Mouse (Mus musculus) kidney, postnatal 0 days (tissue): Measurements from ENCODE around the gene AC134908.4. TPM values are rescaled to one million over a fixed set of nuclear protein-coding genes. Genes with fewer than 3 reads are reported as not detected.

Experiments
- ATAC-seq: fragments of 200-750 bp; cut with Nextera tagmentation; replicated peaks from 2 replicates; pipeline ENCODE4 v1.8.0; 2017; ENCODE audit warnings: low read depth, moderate number of reproducible peaks, moderate TSS enrichment, moderate library complexity; ENCODE audit not compliant: low FRiP score
- DNase-seq: peaks from one replicate; pipeline ENCODE4 v3.0.0-alpha.2; 2016; ENCODE audit warnings: low spot score
- H3K27ac ChIP-seq: fragments of 300-500 bp; sonication (generic); 2 replicates; pipeline ENCODE4 v1.5.1; 2014; ENCODE audit warnings: mild to moderate bottlenecking
- H3K27me3 ChIP-seq: fragments of 300-500 bp; sonication (generic); 2 replicates; pipeline ENCODE4 v1.6.1; 2014; ENCODE audit warnings: low read length, mixed read lengths; ENCODE audit not compliant: insufficient read depth
- H3K36me3 ChIP-seq: fragments of 300-500 bp; sonication (generic); 2 replicates; pipeline ENCODE4 v1.6.1; 2014; ENCODE audit warnings: low read length, mixed read lengths; ENCODE audit not compliant: insufficient read depth
- H3K4me1 ChIP-seq: fragments of 300-500 bp; sonication (generic); replicated peaks from 2 replicates; pipeline ENCODE4 v1.6.1; 2014; ENCODE audit warnings: antibody characterized with exemption, low read length, mixed read lengths; ENCODE audit not compliant: insufficient read depth
- H3K4me2 ChIP-seq: fragments of 300-500 bp; sonication (generic); 2 replicates; pipeline ENCODE4 v1.6.1; 2014; ENCODE audit warnings: mild to moderate bottlenecking, low read length, moderate library complexity, mixed read lengths
- H3K4me3 ChIP-seq: fragments of 300-500 bp; sonication (generic); replicated peaks from 2 replicates; pipeline ENCODE4 v1.5.1; 2014; ENCODE audit warnings: low read depth, low read length
- H3K9ac ChIP-seq: fragments of 300-500 bp; sonication (generic); 2 replicates; pipeline ENCODE4 v1.6.1; 2014; ENCODE audit warnings: low read depth, low read length
- H3K9me3 ChIP-seq: fragments of 300-500 bp; sonication (generic); replicated peaks from 2 replicates; pipeline ENCODE4 v1.6.1; 2016; ENCODE audit warnings: low read length, inconsistent platforms, mixed read lengths
- CTCF ChIP-seq: IDR thresholded peaks from 2 replicates; pipeline ENCODE4 v1.5.1; 2016; ENCODE audit warnings: antibody characterized with exemption, low read depth, mild to moderate bottlenecking, moderate library complexity
- WGBS: fragments of 180-500 bp; shearing (Covaris S2); extraction: QIAGEN DNeasy Blood & Tissue Kit; methylation state at CpG from one replicate; pipeline ENCODE4 v1.1.7; 2014; 5-methylcytosine and 5-hydroxymethylcytosine counted together
- polyA plus RNA-seq: library from polyadenylated mRNA; unstranded; fragments of >200 nt; fragmentation: Nextera tagmentation; extraction: Ambion mirVana; gene quantifications from 2 replicates; pipeline ENCODE4 v1.2.1, GENCODE M21; 2015

Gene AC134908.4
- polyA plus RNA-seq, 1 experiment from 2014 or later: 0.82 TPM

DNA sequence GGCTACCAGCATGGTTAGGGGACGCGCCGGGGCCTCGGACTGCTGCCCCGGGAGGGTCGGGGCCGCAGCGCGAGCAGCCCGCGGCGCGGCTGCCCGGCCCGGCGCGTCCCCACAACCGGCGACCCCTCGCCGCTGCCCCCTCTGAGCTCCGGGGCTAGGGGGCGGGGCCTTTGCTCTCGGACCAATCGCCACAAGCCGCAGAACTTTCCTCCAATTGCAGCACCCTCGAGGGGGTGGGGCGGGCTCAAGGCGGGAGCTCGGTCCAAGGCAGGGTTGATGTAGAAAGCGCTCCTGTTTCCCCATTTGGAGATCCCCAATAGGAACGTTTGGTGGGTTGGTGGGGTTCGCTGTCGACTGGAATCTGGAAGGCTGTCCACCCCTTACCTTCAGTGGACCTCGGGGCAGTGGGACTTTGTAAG, 1.5 kb upstream of the AC134908.4 start, which contains the start of gene Metrn:
Gene Metrn, minus strand, starts transcription at position 186 of the 419 bp plus-strand sequence.
- H3K27ac ChIP-seq: no peak within 1 kb of the TSS; the same call in 1 of the 2 replicates
- DNase-seq (peak; percentile 94), ATAC-seq (peak; percentile 65)
- peak within 1 kb of the TSS; percentile 87 for H3K4me2 ChIP-seq
- peak within 1 kb of the TSS; percentile 78 for H3K4me3 ChIP-seq
- no peaks in the 10 kb centered on the region for H3K9me3 ChIP-seq
- peaks cover 26% of the 10 kb centered on the region for H3K4me1 ChIP-seq
- no peaks in the 10 kb centered on the region for H3K27me3 ChIP-seq
- H3K9ac ChIP-seq: peak within 1 kb of the TSS; percentile 73
- 1% methylated on average over 35 of the region's 35 CpGs for WGBS
- H3K36me3 ChIP-seq: no peaks in the 10 kb centered on the region
- TF ChIP-seq CTCF: no peak

DNA sequence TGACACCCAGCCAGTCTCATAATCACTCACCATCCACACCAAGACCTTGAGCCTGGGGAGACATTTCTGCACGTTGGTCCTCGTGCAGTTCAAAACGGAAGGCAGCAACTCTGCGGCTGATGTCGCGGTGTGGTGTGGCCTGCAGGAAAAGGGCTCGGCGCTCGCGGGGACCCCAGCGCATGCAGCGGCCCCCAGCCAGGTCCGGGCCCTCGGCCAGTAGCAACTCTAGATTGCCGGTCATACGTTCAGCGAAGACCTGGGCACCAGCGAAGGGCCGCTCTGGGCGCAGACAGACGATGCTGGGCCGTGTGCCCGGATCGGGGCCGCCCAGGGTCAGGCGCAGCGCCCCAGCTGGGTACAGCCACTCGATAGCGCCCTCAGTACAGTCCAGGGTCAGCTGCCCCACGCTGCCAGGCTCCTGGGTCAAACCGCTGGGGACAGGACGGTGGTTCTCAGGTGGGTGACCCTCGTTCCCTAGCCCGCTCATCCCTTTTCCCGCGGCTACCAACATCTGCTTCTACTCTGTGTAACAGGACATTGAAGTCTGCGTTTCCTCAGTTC, 832 bp upstream of the AC134908.4 start:
- Histone ChIP-seq H3K9me3 (no peaks in the 10 kb centered on the region), H3K4me2 (peak overlapping the region; percentile 87), H3K4me3 (peak overlapping the region; percentile 78), H3K9ac (peak overlapping the region; percentile 73), H3K36me3 (no peaks in the 10 kb centered on the region), H3K27me3 (no peaks in the 10 kb centered on the region), H3K4me1 (peaks cover 30% of the 10 kb centered on the region), H3K27ac (no peak overlapping the region; the same call in 1 of the 2 replicates)
- 1% methylated on average over 37 of the region's 37 CpGs for WGBS
- ATAC-seq (peak; percentile 14; the same call in 1 of the 2 replicates), DNase-seq (no peak)
- no peak for TF ChIP-seq CTCF

DNA sequence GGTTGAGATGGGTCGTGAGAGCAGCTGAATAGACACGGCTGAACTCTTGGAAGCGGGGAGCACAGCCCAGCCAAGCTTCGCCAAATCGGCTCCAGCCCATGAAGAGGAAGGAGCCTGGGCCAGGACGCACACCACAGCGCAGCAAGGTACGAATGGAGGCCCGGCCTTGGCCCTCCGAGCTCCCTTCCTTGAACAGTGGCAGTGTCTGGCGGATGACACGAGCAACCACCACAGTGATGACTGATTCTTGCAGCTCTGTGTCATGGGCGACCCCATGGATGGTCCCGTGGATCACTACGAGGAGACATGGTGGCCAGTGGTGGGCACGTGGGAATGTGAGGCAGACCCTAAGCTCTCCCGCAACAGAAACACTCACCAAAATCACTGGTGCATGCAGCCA, 461 bp downstream of the AC134908.4 start:
- TF ChIP-seq CTCF: no peak
- Histone ChIP-seq H3K4me2 (peak overlapping the region; percentile 87), H3K4me1 (peaks cover 37% of the 10 kb centered on the region), H3K9me3 (no peaks in the 10 kb centered on the region), H3K36me3 (no peaks in the 10 kb centered on the region), H3K27ac (no peak overlapping the region), H3K4me3 (no peak overlapping the region), H3K27me3 (no peaks in the 10 kb centered on the region), H3K9ac (no peak overlapping the region)
- ATAC-seq (no peak), DNase-seq (no peak)
- 85% methylated on average over 17 of the region's 17 CpGs for WGBS

DNA sequence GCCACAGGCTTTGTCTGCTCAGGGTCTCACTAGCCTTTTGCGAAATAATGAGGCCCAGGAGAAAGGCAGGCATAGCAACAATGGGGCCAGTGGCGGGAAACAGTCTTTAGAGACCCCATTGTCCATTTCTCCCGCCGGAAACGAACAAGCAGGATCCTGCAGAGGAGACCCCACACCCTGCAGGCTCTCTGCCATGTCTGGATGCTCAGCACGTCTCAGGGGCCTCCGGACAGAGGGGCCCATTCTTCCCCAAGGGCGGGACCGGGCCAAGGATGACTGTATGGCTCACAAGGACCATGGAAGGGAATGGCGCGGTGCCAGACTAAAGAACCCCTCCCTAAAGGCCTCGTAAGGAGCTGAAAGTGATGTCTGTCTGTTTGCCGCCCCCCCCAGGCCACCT, 1.3 kb downstream of the AC134908.4 start:
- Histone ChIP-seq H3K4me1 (peaks cover 37% of the 10 kb centered on the region), H3K27me3 (no peaks in the 10 kb centered on the region), H3K4me3 (no peak overlapping the region), H3K9ac (no peak overlapping the region), H3K36me3 (no peaks in the 10 kb centered on the region), H3K4me2 (no peak overlapping the region), H3K27ac (no peak overlapping the region), H3K9me3 (no peaks in the 10 kb centered on the region)
- ATAC-seq (no peak), DNase-seq (no peak)
- WGBS: 83% methylated on average over 13 of the region's 13 CpGs
- no peak for TF ChIP-seq CTCF

- H3K4me3 ChIP-seq: peak within 1 kb of the TSS; percentile 53
- no peaks in the 10 kb centered on the region for H3K27me3 ChIP-seq
- peak; percentile 94 for DNase-seq
- no peaks in the 10 kb centered on the region for H3K36me3 ChIP-seq
- H3K4me2 ChIP-seq: peak within 1 kb of the TSS; percentile 86
- ATAC-seq: peak; percentile 55; the same call in 1 of the 2 replicates
- no peaks in the 10 kb centered on the region for H3K9me3 ChIP-seq
- H3K27ac ChIP-seq: peak within 1 kb of the TSS; percentile 93
- H3K9ac ChIP-seq: peak within 1 kb of the TSS; percentile 73
- TF ChIP-seq CTCF: no peak
- 1% methylated on average over 14 of the region's 14 CpGs for WGBS
- peaks cover 37% of the 10 kb centered on the region for H3K4me1 ChIP-seq
Observed at GRCm38 (mm10) chr17:25792615-25793014, 2.8 kb downstream of the AC134908.4 start, which contains the start of gene Fam173a. Gene Fam173a, minus strand, starts transcription at chr17:25792901.

DNA sequence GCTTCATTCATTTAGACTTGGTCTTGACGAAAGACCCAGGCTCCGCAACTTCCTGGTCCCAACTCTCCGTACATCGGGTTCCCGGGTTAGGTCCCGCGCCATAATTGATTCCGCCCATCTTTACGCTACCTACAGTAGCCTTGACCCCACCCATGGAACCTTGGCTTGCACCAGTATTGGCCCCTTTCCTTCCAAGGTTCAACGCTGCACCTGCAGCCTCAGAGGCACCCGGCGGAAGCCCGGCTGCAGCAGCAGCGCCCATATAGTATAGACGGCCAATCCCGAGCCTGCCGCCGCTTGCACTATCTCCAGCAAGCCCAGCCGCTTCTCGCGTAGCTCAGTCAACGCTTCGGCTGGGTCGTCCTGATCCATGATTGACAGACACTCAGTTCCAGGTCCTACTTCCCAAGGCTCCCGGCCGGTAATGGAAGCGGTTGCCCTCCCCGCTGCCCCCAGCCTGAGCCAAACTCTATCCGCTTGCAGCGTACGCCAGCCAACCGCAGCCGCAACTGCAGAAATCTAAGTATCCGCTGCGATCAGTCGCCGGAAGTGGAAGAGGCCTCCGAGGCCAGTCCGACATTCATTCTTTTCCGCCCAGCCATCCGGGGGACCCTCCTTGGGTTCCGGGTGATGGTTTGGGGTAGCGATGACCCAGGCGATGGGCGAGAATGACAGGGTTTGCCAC, 3.5 kb downstream of the AC134908.4 start:
- H3K4me1 ChIP-seq: peaks cover 37% of the 10 kb centered on the region
- no peaks in the 10 kb centered on the region for H3K9me3 ChIP-seq
- H3K4me3 ChIP-seq: peak overlapping the region; percentile 53
- under 1% methylated on average over 45 of the region's 45 CpGs for WGBS
- H3K27ac ChIP-seq: peak overlapping the region; percentile 93
- H3K27me3 ChIP-seq: no peaks in the 10 kb centered on the region
- peak; percentile 64; the same call in 1 of the 2 replicates for ATAC-seq
- TF ChIP-seq CTCF: no peak
- peak; percentile 90 for DNase-seq
- peak overlapping the region; percentile 86 for H3K4me2 ChIP-seq
- no peaks in the 10 kb centered on the region for H3K36me3 ChIP-seq
- peak overlapping the region; percentile 73 for H3K9ac ChIP-seq
